Mouse (Mus musculus): ENCODE measurements around the gene Arid4b. TPM values are rescaled to one million over a fixed set of nuclear protein-coding genes. Genes with fewer than 3 reads are reported as not detected.
"Not testable (repeated sequence)": the region's sequence is repeated elsewhere in the genome, so short reads cannot be mapped to it uniquely, and the experiment has no call there.

Gene Arid4b
- polyA plus RNA-seq, 1 experiment from 2014 or later = 68.7 TPM

GRCm38 (mm10) chr13:14026154-14026820, 36.7 kb upstream of the Arid4b start:
- Histone ChIP-seq H3K4me2 (replicated peaks; ENCODE audit: low read depth, low read length) (no peak overlapping the region), H3K9me3 (ENCODE audit: control insufficient read depth, low read length) (no peaks in the 10 kb centered on the region), H3K4me3 (ENCODE audit: low read length) (no peak overlapping the region), H3K27ac (ENCODE audit: low read depth, low read length) (no peak overlapping the region), H3K27me3 (ENCODE audit: control insufficient read depth, insufficient read depth, low read length) (no peaks in the 10 kb centered on the region), H3K36me3 (ENCODE audit: control insufficient read depth, insufficient read depth, low read length) (peaks cover 20% of the 10 kb centered on the region; the same call in 1 of the 2 replicates), H3K4me1 (ENCODE audit: control insufficient read depth, insufficient read depth, low read length) (no peaks in the 10 kb centered on the region), H3K9ac (ENCODE audit: low read depth, low read length) (no peak overlapping the region)
- WGBS = 81% methylated on average over 6 of the region's 6 CpGs
- no peak for ATAC-seq (ENCODE audit: low FRiP score, low TSS enrichment)

GRCm38 (mm10) chr13:14033309-14034072, 29.5 kb upstream of the Arid4b start:
- 90% methylated on average over 5 of the region's 5 CpGs for WGBS
- no peak for ATAC-seq (ENCODE audit: low FRiP score, low TSS enrichment)
- Histone ChIP-seq H3K27ac (ENCODE audit: low read depth, low read length) (no peak overlapping the region), H3K36me3 (ENCODE audit: control insufficient read depth, insufficient read depth, low read length) (0 out of 2 replicates have a peak, but pooled peaks cover 4% of the 10 kb centered on the region), H3K4me1 (ENCODE audit: control insufficient read depth, insufficient read depth, low read length) (peaks cover 3% of the 10 kb centered on the region; the same call in 1 of the 2 replicates), H3K9me3 (ENCODE audit: control insufficient read depth, low read length) (no peaks in the 10 kb centered on the region), H3K9ac (ENCODE audit: low read depth, low read length) (no peak overlapping the region), H3K4me3 (ENCODE audit: low read length) (no peak overlapping the region), H3K27me3 (ENCODE audit: control insufficient read depth, insufficient read depth, low read length) (no peaks in the 10 kb centered on the region), H3K4me2 (replicated peaks; ENCODE audit: low read depth, low read length) (no peak overlapping the region)

GRCm38 (mm10) chr13:14034073-14034348, 29.0 kb upstream of the Arid4b start:
- Histone ChIP-seq H3K9me3 (ENCODE audit: control insufficient read depth, low read length) (no peaks in the 10 kb centered on the region), H3K36me3 (ENCODE audit: control insufficient read depth, insufficient read depth, low read length) (0 out of 2 replicates have a peak, but pooled peaks cover 2% of the 10 kb centered on the region), H3K4me3 (ENCODE audit: low read length) (no peak overlapping the region), H3K9ac (ENCODE audit: low read depth, low read length) (no peak overlapping the region), H3K27me3 (ENCODE audit: control insufficient read depth, insufficient read depth, low read length) (no peaks in the 10 kb centered on the region), H3K4me1 (ENCODE audit: control insufficient read depth, insufficient read depth, low read length) (peaks cover 5% of the 10 kb centered on the region; the same call in 1 of the 2 replicates), H3K27ac (ENCODE audit: low read depth, low read length) (no peak overlapping the region), H3K4me2 (replicated peaks; ENCODE audit: low read depth, low read length) (no peak overlapping the region)
- ATAC-seq (ENCODE audit: low FRiP score, low TSS enrichment) = no peak

GRCm38 (mm10) chr13:14035352-14035751, 27.7 kb upstream of the Arid4b start:
- not testable (repeated sequence) for H3K4me1 ChIP-seq (ENCODE audit: control insufficient read depth, insufficient read depth, low read length); H3K27ac ChIP-seq (ENCODE audit: low read depth, low read length); H3K9ac ChIP-seq (ENCODE audit: low read depth, low read length); H3K4me2 ChIP-seq (replicated peaks; ENCODE audit: low read depth, low read length); H3K36me3 ChIP-seq (ENCODE audit: control insufficient read depth, insufficient read depth, low read length); H3K9me3 ChIP-seq (ENCODE audit: control insufficient read depth, low read length); ATAC-seq (ENCODE audit: low FRiP score, low TSS enrichment); H3K4me3 ChIP-seq (ENCODE audit: low read length); H3K27me3 ChIP-seq (ENCODE audit: control insufficient read depth, insufficient read depth, low read length)
- WGBS = 93% methylated on average over 3 of the region's 3 CpGs

- H3K9me3 ChIP-seq (ENCODE audit: control insufficient read depth, low read length) = no peaks in the 10 kb centered on the region
- no peak overlapping the region for H3K9ac ChIP-seq (ENCODE audit: low read depth, low read length)
- 90% methylated on average over 11 of the region's 11 CpGs for WGBS
- H3K27ac ChIP-seq (ENCODE audit: low read depth, low read length) = no peak overlapping the region
- H3K36me3 ChIP-seq (ENCODE audit: control insufficient read depth, insufficient read depth, low read length) = no peaks in the 10 kb centered on the region
- no peaks in the 10 kb centered on the region for H3K27me3 ChIP-seq (ENCODE audit: control insufficient read depth, insufficient read depth, low read length)
- no peak overlapping the region for H3K4me3 ChIP-seq (ENCODE audit: low read length)
- no peak for ATAC-seq (ENCODE audit: low FRiP score, low TSS enrichment)
- peaks cover 5% of the 10 kb centered on the region; the same call in 1 of the 2 replicates for H3K4me1 ChIP-seq (ENCODE audit: control insufficient read depth, insufficient read depth, low read length)
- no peak overlapping the region for H3K4me2 ChIP-seq (replicated peaks; ENCODE audit: low read depth, low read length)
Observed at GRCm38 (mm10) chr13:14035875-14036630, 27.0 kb upstream of the Arid4b start.

- H3K4me2 ChIP-seq (replicated peaks; ENCODE audit: low read depth, low read length) = peak overlapping the region; percentile 73
- ATAC-seq (ENCODE audit: low FRiP score, low TSS enrichment) = peak; percentile 30
- H3K36me3 ChIP-seq (ENCODE audit: control insufficient read depth, insufficient read depth, low read length) = no peaks in the 10 kb centered on the region
- peak overlapping the region; percentile 67 for H3K9ac ChIP-seq (ENCODE audit: low read depth, low read length)
- peaks cover 5% of the 10 kb centered on the region; the same call in 1 of the 2 replicates for H3K4me1 ChIP-seq (ENCODE audit: control insufficient read depth, insufficient read depth, low read length)
- no peaks in the 10 kb centered on the region for H3K9me3 ChIP-seq (ENCODE audit: control insufficient read depth, low read length)
- H3K27ac ChIP-seq (ENCODE audit: low read depth, low read length) = no peak overlapping the region
- peak overlapping the region; percentile 50 for H3K4me3 ChIP-seq (ENCODE audit: low read length)
- H3K27me3 ChIP-seq (ENCODE audit: control insufficient read depth, insufficient read depth, low read length) = no peaks in the 10 kb centered on the region
- WGBS = 2% methylated on average over 8 of the region's 8 CpGs
Observed at GRCm38 (mm10) chr13:14038911-14039291, 24.1 kb upstream of the Arid4b start.

- ATAC-seq (ENCODE audit: low FRiP score, low TSS enrichment) = peak; percentile 96
- no peaks in the 10 kb centered on the region for H3K27me3 ChIP-seq (ENCODE audit: control insufficient read depth, insufficient read depth, low read length)
- under 1% methylated on average over 35 of the region's 35 CpGs for WGBS
Observed at GRCm38 (mm10) chr13:14039292-14039965, 23.6 kb upstream of the Arid4b start, which contains the start of gene Tbce. Tbce (minus strand) TSS chr13:14039638.

GRCm38 (mm10) chr13:14040186-14040585, 22.8 kb upstream of the Arid4b start:
- peak; percentile 49 for ATAC-seq (ENCODE audit: low FRiP score, low TSS enrichment)
- Histone ChIP-seq H3K27ac (ENCODE audit: low read depth, low read length) (peak overlapping the region; percentile 88; the same call in 1 of the 2 replicates), H3K9ac (ENCODE audit: low read depth, low read length) (peak overlapping the region; percentile 67; the same call in 1 of the 2 replicates), H3K4me1 (ENCODE audit: control insufficient read depth, insufficient read depth, low read length) (peaks cover 5% of the 10 kb centered on the region; the same call in 1 of the 2 replicates), H3K4me3 (ENCODE audit: low read length) (peak overlapping the region; percentile 50), H3K27me3 (ENCODE audit: control insufficient read depth, insufficient read depth, low read length) (no peaks in the 10 kb centered on the region), H3K4me2 (replicated peaks; ENCODE audit: low read depth, low read length) (peak overlapping the region; percentile 54), H3K36me3 (ENCODE audit: control insufficient read depth, insufficient read depth, low read length) (no peaks in the 10 kb centered on the region), H3K9me3 (ENCODE audit: control insufficient read depth, low read length) (no peaks in the 10 kb centered on the region)
- WGBS = 8% methylated on average over 5 of the region's 5 CpGs

More at GRCm38 (mm10) chr13:14039292-14039965, 23.6 kb upstream of the Arid4b start, which contains the start of gene Tbce:
- H3K4me3 ChIP-seq (ENCODE audit: low read length) = peak within 1 kb of the TSS; percentile 50
- peak within 1 kb of the TSS; percentile 67 for H3K9ac ChIP-seq (ENCODE audit: low read depth, low read length)
- H3K9me3 ChIP-seq (ENCODE audit: control insufficient read depth, low read length) = no peaks in the 10 kb centered on the region
- H3K4me2 ChIP-seq (replicated peaks; ENCODE audit: low read depth, low read length) = peak within 1 kb of the TSS; percentile 73
- H3K27ac ChIP-seq (ENCODE audit: low read depth, low read length) = peak within 1 kb of the TSS; percentile 88
- no peaks in the 10 kb centered on the region for H3K36me3 ChIP-seq (ENCODE audit: control insufficient read depth, insufficient read depth, low read length)
- H3K4me1 ChIP-seq (ENCODE audit: control insufficient read depth, insufficient read depth, low read length) = peaks cover 5% of the 10 kb centered on the region; the same call in 1 of the 2 replicates

Data from kidney, embryonic 14.5 days (tissue).